Mouse (Mus musculus) cerebellum, adult 11 months (tissue): ENCODE results near the gene Tep1.
A peak's percentile ranks its signal among the peaks of the same experiment; 100 is the strongest.
"Not testable (repeated sequence)": the region's sequence is repeated elsewhere in the genome, so short reads cannot be mapped to it uniquely, and the experiment has no call there.

Experiments used
- DNase-seq: peaks from one replicate; pipeline ENCODE4 v3.0.0; 2022

Gene Tep1

GRCm38 (mm10) chr14:50868211-50868610 is 2.1 kb downstream of the Tep1 start:
- no peak for DNase-seq

- DNase-seq: no peak
Observed at GRCm38 (mm10) chr14:50866966-50867365, 3.4 kb downstream of the Tep1 start.

GRCm38 (mm10) chr14:50865005-50865404 is 5.4 kb downstream of the Tep1 start:
- not testable (repeated sequence) for DNase-seq

GRCm38 (mm10) chr14:50862641-50863040 is 7.7 kb downstream of the Tep1 start:
- no peak for DNase-seq

- no peak for DNase-seq
Observed at GRCm38 (mm10) chr14:50855788-50856187, 14.6 kb downstream of the Tep1 start.

- no peak for DNase-seq
Observed at GRCm38 (mm10) chr14:50837236-50837635, 33.1 kb downstream of the Tep1 start.

- no peak for DNase-seq
Observed at GRCm38 (mm10) chr14:50834435-50834834, 35.9 kb downstream of the Tep1 start.

- DNase-seq: peak; percentile 41
Observed at GRCm38 (mm10) chr14:50833964-50834363, 36.4 kb downstream of the Tep1 start.

- no peak for DNase-seq
Observed at GRCm38 (mm10) chr14:50829878-50830277, 40.5 kb downstream of the Tep1 start.

GRCm38 (mm10) chr14:50826579-50826978 is 43.8 kb downstream of the Tep1 start:
- no peak for DNase-seq

GRCm38 (mm10) chr14:50824219-50824618 is 46.1 kb downstream of the Tep1 start:
- DNase-seq: no peak

GRCm38 (mm10) chr14:50823240-50823639 is 47.1 kb downstream of the Tep1 start:
- no peak for DNase-seq

GRCm38 (mm10) chr14:50813060-50813459 is 57.3 kb downstream of the Tep1 start:
- no peak for DNase-seq

GRCm38 (mm10) chr14:50807487-50808072 is 62.8 kb downstream of the Tep1 start, which contains the start of the genes Ccnb1ip1 and Parp2:
TSS of gene Ccnb1ip1 (minus strand) at chr14:50807732.
TSS of gene Parp2 (plus strand) at chr14:50807841.
- peak; percentile 99 for DNase-seq

- DNase-seq: not testable (repeated sequence)
Observed at GRCm38 (mm10) chr14:50806469-50806868, 63.9 kb downstream of the Tep1 start.

GRCm38 (mm10) chr14:50804683-50805082 is 65.7 kb downstream of the Tep1 start:
- DNase-seq: no peak

- no peak for DNase-seq
Observed at GRCm38 (mm10) chr14:50802843-50803562, 67.4 kb downstream of the Tep1 start.

- DNase-seq: no peak
Observed at GRCm38 (mm10) chr14:50802441-50802840, 67.9 kb downstream of the Tep1 start.

- DNase-seq: peak; percentile 29
Observed at GRCm38 (mm10) chr14:50799502-50800259, 70.7 kb downstream of the Tep1 start.

- DNase-seq: no peak
Observed at GRCm38 (mm10) chr14:50798512-50798911, 71.8 kb downstream of the Tep1 start.

- no peak for DNase-seq
Observed at GRCm38 (mm10) chr14:50796464-50796863, 73.9 kb downstream of the Tep1 start.

- DNase-seq: no peak
Observed at GRCm38 (mm10) chr14:50795965-50796364, 74.4 kb downstream of the Tep1 start.

- DNase-seq: no peak
Observed at GRCm38 (mm10) chr14:50795261-50795935, 75.0 kb downstream of the Tep1 start.
